Mouse (Mus musculus) myocyte (in vitro differentiated cells): Measurements from ENCODE around the gene Clcn6. TPM values are rescaled to one million over a fixed set of nuclear protein-coding genes. Genes with fewer than 3 reads are reported as not detected.

ENCODE experiments used
- H3K27me3 ChIP-seq: one replicate; pipeline ENCODE4 v1.6.1; 2011; ENCODE audit not compliant: control insufficient read depth, insufficient read depth, insufficient read length
- H3K36me3 ChIP-seq: one replicate; pipeline ENCODE4 v1.6.1; 2011; ENCODE audit not compliant: control insufficient read depth, insufficient read depth
- H3K4me2 ChIP-seq: one replicate; pipeline ENCODE4 v1.6.1; 2011; ENCODE audit warnings: low read depth, control low read depth
- H3K4me3 ChIP-seq: one replicate; pipeline ENCODE4 v1.5.1; 2011; ENCODE audit warnings: mild to moderate bottlenecking, control low read depth, moderate library complexity
- H3K79me2 ChIP-seq: one replicate; pipeline ENCODE4 v1.6.1; 2011; ENCODE audit not compliant: control insufficient read depth, insufficient read depth
- H3ac ChIP-seq: one replicate; pipeline ENCODE4 v1.6.1; 2011; ENCODE audit not compliant: control insufficient read depth, insufficient read length
- CEBPB ChIP-seq: IDR thresholded peaks from 2 replicates; pipeline ENCODE4 v1.6.1; 2011; ENCODE audit warnings: mild to moderate bottlenecking, moderate library complexity; ENCODE audit not compliant: poor library complexity, insufficient read depth, severe bottlenecking
- E2F4 ChIP-seq: IDR thresholded peaks from one replicate; pipeline ENCODE4 v1.6.1; 2011; ENCODE audit warnings: mild to moderate bottlenecking, control low read depth, moderate library complexity; ENCODE audit not compliant: insufficient read depth
- MAX ChIP-seq: IDR thresholded peaks from one replicate; pipeline ENCODE4 v1.6.1; 2011; ENCODE audit warnings: low read depth, mild to moderate bottlenecking, control low read depth
- MYOD1 ChIP-seq, 3 experiments: IDR thresholded peaks; one replicate each; pipeline ENCODE4 v1.6.1; 2011; ENCODE audit warnings: control low read depth in 2 of 3, low read depth in 2 of 3, mild to moderate bottlenecking in 2 of 3, moderate library complexity in 1 of 3; ENCODE audit not compliant: insufficient read length in 2 of 3, control insufficient read depth in 1 of 3
- MYOG ChIP-seq, 3 experiments: IDR thresholded peaks; one replicate each; pipeline ENCODE4 v1.6.1; 2011; ENCODE audit warnings: control low read depth in 2 of 3, low read depth in 2 of 3, mild to moderate bottlenecking in 2 of 3; ENCODE audit not compliant: insufficient read length in 2 of 3, control insufficient read depth in 1 of 3, insufficient read depth in 1 of 3
- POLR2A ChIP-seq: IDR thresholded peaks from one replicate; pipeline ENCODE4 v1.6.1; 2011; ENCODE audit warnings: low read depth, mild to moderate bottlenecking, control low read depth, moderate library complexity; ENCODE audit not compliant: insufficient read length
- POLR2AphosphoS2 ChIP-seq: IDR thresholded peaks from one replicate; pipeline ENCODE4 v1.6.1; 2011; ENCODE audit warnings: low read depth, control low read depth; ENCODE audit not compliant: insufficient read length
- REST ChIP-seq: IDR thresholded peaks from one replicate; pipeline ENCODE4 v1.6.1; 2011; ENCODE audit warnings: mild to moderate bottlenecking, control low read depth, moderate library complexity; ENCODE audit not compliant: insufficient read depth, insufficient read length
- SRF ChIP-seq: IDR thresholded peaks from one replicate; pipeline ENCODE4 v1.6.1; 2011; ENCODE audit warnings: low read depth; ENCODE audit not compliant: control insufficient read depth, insufficient read length
- TCF12 ChIP-seq: IDR thresholded peaks from one replicate; pipeline ENCODE4 v1.6.1; 2011; ENCODE audit warnings: mild to moderate bottlenecking, control low read depth; ENCODE audit not compliant: poor library complexity, insufficient read depth, severe bottlenecking
- TCF3 ChIP-seq: IDR thresholded peaks from one replicate; pipeline ENCODE4 v1.6.1; 2011; ENCODE audit warnings: low read depth, control low read depth; ENCODE audit not compliant: insufficient read length
- USF1 ChIP-seq: IDR thresholded peaks from one replicate; pipeline ENCODE4 v1.6.1; 2011; ENCODE audit warnings: low read depth, mild to moderate bottlenecking, control low read depth, moderate library complexity
- polyA plus RNA-seq: library from polyadenylated mRNA; unstranded; fragments of >200 nt; fragmentation: generic; extraction: Trizol; gene quantifications from one replicate; pipeline ENCODE4 v1.2.1, GENCODE M21; 2012; ENCODE audit warnings: missing spikeins

The Clcn6 gene
- polyA plus RNA-seq, 1 experiment: 19.6 TPM

- no peaks in the 10 kb centered on the region for H3K27me3 ChIP-seq
- no peaks in the 10 kb centered on the region for H3K79me2 ChIP-seq
- no peak overlapping the region for H3ac ChIP-seq
- no peak overlapping the region for H3K4me2 ChIP-seq
- TF ChIP-seq MYOD1 (IDR thresholded peaks at IDR 0.05; ENCODE audit: control insufficient read depth in 1 of 3, insufficient read length in 2 of 3, low read depth in 2 of 3) (no peak), MAX (no peak), POLR2AphosphoS2 (no peak), SRF (no peak)
- no peaks in the 10 kb centered on the region for H3K36me3 ChIP-seq
- no peak overlapping the region for H3K4me3 ChIP-seq
Observed at GRCm38 (mm10) chr4:147978391-147978790, 60.2 kb downstream of the Clcn6 start.

GRCm38 (mm10) chr4:147977726-147978125, 60.9 kb downstream of the Clcn6 start:
- Histone ChIP-seq H3K4me2 (no peak overlapping the region), H3K4me3 (no peak overlapping the region), H3K27me3 (no peaks in the 10 kb centered on the region), H3K36me3 (no peaks in the 10 kb centered on the region), H3K79me2 (no peaks in the 10 kb centered on the region), H3ac (no peak overlapping the region)
- no peak for TF ChIP-seq REST
- no peak for TF ChIP-seq SRF
- TF ChIP-seq CEBPB: no peak
- TF ChIP-seq TCF3: no peak
- TF ChIP-seq TCF12: no peak
- TF ChIP-seq USF1: no peak
- TF ChIP-seq MAX: no peak
- no peak for TF ChIP-seq MYOD1 (IDR thresholded peaks at IDR 0.05; ENCODE audit: control insufficient read depth in 1 of 3, insufficient read length in 2 of 3, low read depth in 2 of 3)
- TF ChIP-seq POLR2A: no peak
- TF ChIP-seq MYOG (IDR thresholded peaks at IDR 0.05; ENCODE audit: control insufficient read depth in 1 of 3, insufficient read depth in 1 of 3, insufficient read length in 2 of 3, low read depth in 2 of 3): no peak
- TF ChIP-seq POLR2AphosphoS2: no peak
- TF ChIP-seq E2F4: no peak

GRCm38 (mm10) chr4:147976237-147976636, 62.4 kb downstream of the Clcn6 start:
- no peak overlapping the region for H3K4me2 ChIP-seq
- H3K36me3 ChIP-seq: no peaks in the 10 kb centered on the region
- H3K4me3 ChIP-seq: no peak overlapping the region
- TF ChIP-seq POLR2AphosphoS2: no peak
- H3ac ChIP-seq: no peak overlapping the region
- no peaks in the 10 kb centered on the region for H3K27me3 ChIP-seq
- H3K79me2 ChIP-seq: no peaks in the 10 kb centered on the region

- Histone ChIP-seq H3K79me2 (no peaks in the 10 kb centered on the region), H3K36me3 (no peaks in the 10 kb centered on the region), H3K27me3 (peaks cover 13% of the 10 kb centered on the region), H3ac (no peak overlapping the region), H3K4me3 (no peak overlapping the region), H3K4me2 (no peak overlapping the region)
- TF ChIP-seq USF1: no peak
- TF ChIP-seq TCF3: no peak
- TF ChIP-seq MYOG (IDR thresholded peaks at IDR 0.05; ENCODE audit: control insufficient read depth in 1 of 3, insufficient read depth in 1 of 3, insufficient read length in 2 of 3, low read depth in 2 of 3): no peak
- TF ChIP-seq TCF12: no peak
- TF ChIP-seq SRF: no peak
- TF ChIP-seq E2F4: no peak
- no peak for TF ChIP-seq POLR2AphosphoS2
- no peak for TF ChIP-seq REST
- TF ChIP-seq MYOD1 (IDR thresholded peaks at IDR 0.05; ENCODE audit: control insufficient read depth in 1 of 3, insufficient read length in 2 of 3, low read depth in 2 of 3): no peak
- no peak for TF ChIP-seq POLR2A
Observed at GRCm38 (mm10) chr4:147969337-147969736, 69.3 kb downstream of the Clcn6 start.

GRCm38 (mm10) chr4:147968816-147969215, 69.8 kb downstream of the Clcn6 start:
- Histone ChIP-seq H3K4me2 (no peak overlapping the region), H3ac (no peak overlapping the region), H3K4me3 (no peak overlapping the region), H3K27me3 (peaks cover 13% of the 10 kb centered on the region), H3K36me3 (no peaks in the 10 kb centered on the region), H3K79me2 (no peaks in the 10 kb centered on the region)
- TF ChIP-seq POLR2A (no peak), TCF3 (no peak), POLR2AphosphoS2 (no peak), MYOD1 (IDR thresholded peaks at IDR 0.05; ENCODE audit: control insufficient read depth in 1 of 3, insufficient read length in 2 of 3, low read depth in 2 of 3) (no peak)

GRCm38 (mm10) chr4:147965712-147966111, 72.9 kb downstream of the Clcn6 start:
- H3K27me3 ChIP-seq: peaks cover 13% of the 10 kb centered on the region
- H3K79me2 ChIP-seq: no peaks in the 10 kb centered on the region
- H3K4me3 ChIP-seq: no peak overlapping the region
- no peak for TF ChIP-seq MAX
- no peaks in the 10 kb centered on the region for H3K36me3 ChIP-seq
- no peak overlapping the region for H3K4me2 ChIP-seq
- H3ac ChIP-seq: no peak overlapping the region
